Comparison of ENCODE assay signal across 18 mouse cellular contexts in genomic region chr7:24555786-24556185, GRCm38 (mm10). TPM values are rescaled to one million over a fixed set of nuclear protein-coding genes. Genes with fewer than 3 reads are reported as not detected.
"Had no signal": no experiment of that assay in that cellular context is flagged by ENCODE, and none has a peak within 500 bp of the region (broad histone marks: within the 10 kb centered on the region; RNA-seq: fewer than 3 reads in every experiment).

No protein-coding gene starts in this region.

- H3K4me2 ChIP-seq: hindbrain, embryonic 15.5 days; liver, embryonic 11.5 days; liver, embryonic 15.5 days; lung, embryonic 14.5 days; neural tube, embryonic 15.5 days had no signal

- ATAC-seq: intestine, embryonic 16.5 days had no signal

- H3K27ac ChIP-seq: hindbrain, embryonic 15.5 days; left cerebral cortex, adult 2 months; limb, embryonic 10.5 days; liver, embryonic 15.5 days; midbrain, embryonic 10.5 days; neural tube, embryonic 15.5 days had no signal

- H3K4me3 ChIP-seq: hindbrain, embryonic 15.5 days; left cerebral cortex, adult 2 months; limb, embryonic 10.5 days; liver, embryonic 15.5 days; midbrain, embryonic 10.5 days; myocyte; neural tube, embryonic 15.5 days had no signal

- H3K4me1 ChIP-seq: hindbrain, embryonic 15.5 days; limb, embryonic 10.5 days; midbrain, embryonic 10.5 days; neural tube, embryonic 15.5 days had no signal

- DNase-seq: lung, embryonic 14.5 days; lung, postnatal 10 days; lung, postnatal 4 days; midbrain, embryonic 14.5 days; right cerebral cortex, postnatal 4 days; spleen, adult 18-20 months; thymus, adult 2 months; thymus, postnatal 36 days had no signal

- H3K27me3 ChIP-seq: hindbrain, embryonic 15.5 days; liver, embryonic 15.5 days; neural tube, embryonic 15.5 days had no signal

- H3K9ac ChIP-seq: hindbrain, embryonic 15.5 days; liver, embryonic 15.5 days; lung, embryonic 14.5 days; neural tube, embryonic 15.5 days had no signal

- H3K9me3 ChIP-seq: hindbrain, embryonic 15.5 days; limb, embryonic 10.5 days; liver, embryonic 15.5 days; midbrain, embryonic 10.5 days; neural tube, embryonic 15.5 days had no signal

RNA-seq across cellular contexts. Expression of gene Pinlyp, which starts 9.9 kb away (rescaled TPM):
- polyA plus RNA-seq: limb, embryonic 10.5 days; liver, embryonic 11.5 days; liver, embryonic 15.5 days; lung, embryonic 14.5 days; midbrain, embryonic 14.5 days; neural tube, embryonic 11.5 days; neural tube, embryonic 15.5 days had no signal
